Mouse (Mus musculus): ENCODE measurements at regions not wholly inside any gene's neighbourhood (a gene's known extent, or its start where the extent isn't known, plus 50 kb on each side); places are given as distances from the start of the nearest gene placed in this dataset.

DNA sequence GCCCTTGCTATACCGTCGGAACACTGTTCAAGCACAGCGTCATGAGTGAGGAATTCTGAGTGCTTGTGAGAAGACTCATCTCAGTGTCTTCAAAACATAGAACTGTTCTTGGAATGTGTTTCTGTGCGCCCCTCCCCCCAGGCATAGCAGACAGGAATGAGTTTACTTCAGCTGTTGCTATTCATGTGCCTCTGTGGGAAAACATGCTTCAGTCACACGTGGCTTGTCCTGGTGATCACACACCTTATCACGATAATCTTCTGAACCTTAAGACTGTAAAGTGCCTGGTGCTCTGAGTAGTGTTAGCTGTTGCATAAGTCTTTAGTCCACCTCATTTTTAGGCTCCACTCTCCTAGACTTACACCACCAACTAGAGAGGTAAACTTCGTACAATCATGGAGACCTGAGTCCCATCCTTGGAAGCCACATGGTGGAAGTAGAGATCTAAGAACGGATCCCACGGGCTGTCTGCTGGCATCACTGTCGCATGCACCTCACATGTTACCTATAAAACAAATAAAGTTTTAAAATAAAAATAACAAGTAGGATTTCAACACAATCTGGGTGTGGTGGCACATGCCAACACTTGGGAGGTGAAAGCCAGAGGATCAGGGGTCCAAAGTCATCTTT, 1143.8 kb downstream of the 4930447A16Rik start:
- DNase-seq (ENCODE audit: low spot score) = no peak

DNA sequence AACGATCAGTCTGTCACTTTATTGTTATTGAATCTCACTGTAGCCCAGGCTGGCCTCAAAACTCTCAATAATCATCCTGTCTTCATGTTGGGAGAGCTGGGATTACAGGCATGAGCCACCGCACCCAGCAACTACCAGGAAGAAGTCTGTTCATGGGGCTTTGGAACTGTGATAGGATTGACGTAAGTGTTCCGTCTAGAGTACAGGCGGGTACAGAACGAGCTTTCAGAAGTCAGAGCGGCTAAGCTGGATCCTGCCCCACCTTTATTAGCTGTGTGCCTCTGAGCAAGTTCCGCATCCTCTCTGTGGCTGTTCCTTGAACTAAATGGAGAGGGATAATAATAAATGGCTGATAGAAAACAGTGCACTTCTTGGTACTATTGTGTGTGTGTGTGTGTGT, 1144.8 kb downstream of the 4930447A16Rik start:
- no peak for DNase-seq (ENCODE audit: low spot score)

DNA sequence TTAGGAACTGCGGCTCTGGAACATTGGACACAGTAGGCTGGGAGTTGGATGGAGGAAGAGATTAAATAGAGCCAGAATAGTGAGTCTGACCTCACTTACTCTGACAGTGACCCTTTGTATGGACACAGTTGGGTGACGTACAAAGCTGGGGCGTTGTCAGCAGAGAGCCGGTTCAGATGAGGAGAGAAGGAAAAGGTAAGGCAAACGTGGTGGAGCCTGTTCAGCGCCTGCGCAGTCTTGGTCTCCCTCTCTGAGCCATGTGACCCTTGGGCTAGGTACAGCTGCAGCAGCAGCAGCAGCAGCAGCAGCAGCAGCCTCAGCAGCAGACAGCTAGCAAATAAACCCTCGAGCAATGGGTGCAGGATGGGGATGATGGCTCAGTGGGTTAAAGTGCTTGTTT, 1145.4 kb downstream of the 4930447A16Rik start:
- DNase-seq (ENCODE audit: low spot score) = no peak

- DNase-seq (ENCODE audit: low spot score) = no peak
These were observed 1147.3 kb downstream of the 4930447A16Rik start for GRCm38 (mm10) chr15:38572652-38573051.

DNA sequence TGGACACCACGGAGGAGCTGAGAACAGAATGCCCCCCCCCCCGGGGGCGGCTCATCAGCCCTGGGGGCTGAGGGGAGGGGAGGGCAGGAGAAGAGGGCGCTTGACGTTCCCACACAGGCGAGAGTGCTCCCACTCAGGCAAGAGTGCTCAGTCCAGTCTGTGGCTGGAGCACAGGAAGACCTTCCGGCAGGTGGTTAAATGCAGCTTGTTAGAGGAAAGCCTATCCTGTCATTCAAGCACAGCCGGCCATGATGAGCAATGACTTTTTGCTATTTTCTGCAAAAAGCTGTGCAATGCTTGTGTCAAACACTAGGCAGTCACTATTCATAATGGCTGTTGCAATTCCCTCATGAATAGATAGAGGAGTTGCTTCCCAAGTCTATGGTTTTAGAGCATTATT, 1149.1 kb downstream of the 4930447A16Rik start:
- DNase-seq (ENCODE audit: low spot score) = no peak

DNA sequence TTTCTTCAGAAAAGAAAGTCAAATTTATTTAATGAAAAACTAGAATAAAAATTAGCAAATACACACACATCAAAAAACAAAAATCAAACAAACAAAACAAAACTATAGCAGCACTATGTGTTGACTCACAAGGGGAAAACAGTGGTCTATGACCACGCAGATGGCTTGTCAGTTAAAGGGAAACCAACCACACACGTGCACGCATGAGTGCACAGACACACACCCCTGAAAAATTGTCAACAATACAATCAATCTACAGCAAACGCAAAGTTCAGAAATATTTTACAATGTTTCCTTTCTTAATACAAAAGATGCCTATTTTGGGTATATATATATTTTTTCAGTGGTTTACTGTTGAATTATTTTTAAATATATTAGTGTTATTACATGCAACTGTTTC, 1149.9 kb downstream of the 4930447A16Rik start:
- DNase-seq (ENCODE audit: low spot score) = no peak

DNA sequence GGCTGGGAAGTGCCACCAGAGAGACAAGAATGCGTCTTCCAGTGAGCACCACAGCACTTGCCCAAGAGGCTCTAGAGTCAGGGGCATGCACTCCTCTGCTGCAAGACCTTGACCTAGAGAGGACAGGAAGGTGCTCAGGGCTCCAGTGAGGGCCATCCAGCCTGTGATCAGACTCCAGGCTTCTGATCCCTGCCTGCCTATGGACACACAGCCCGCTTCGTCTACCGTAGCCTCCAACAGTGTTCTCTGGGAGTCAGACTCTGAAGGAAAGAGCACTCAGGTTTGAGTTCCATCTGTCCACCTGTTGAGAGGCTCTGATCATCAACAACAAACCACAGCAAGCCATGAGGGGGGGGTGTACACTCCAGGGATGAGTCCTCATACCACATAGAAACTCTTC, 1152.3 kb downstream of the 4930447A16Rik start:
- DNase-seq (ENCODE audit: low spot score) = no peak

GRCm38 (mm10) chr15:38579481-38579880, 1154.1 kb downstream of the 4930447A16Rik start:
- DNase-seq (ENCODE audit: low spot score) = no peak

GRCm38 (mm10) chr15:38583500-38583899, 1158.1 kb downstream of the 4930447A16Rik start:
- DNase-seq (ENCODE audit: low spot score) = no peak

GRCm38 (mm10) chr15:38584425-38584824, 1159.1 kb downstream of the 4930447A16Rik start:
- DNase-seq (ENCODE audit: low spot score) = no peak

DNA sequence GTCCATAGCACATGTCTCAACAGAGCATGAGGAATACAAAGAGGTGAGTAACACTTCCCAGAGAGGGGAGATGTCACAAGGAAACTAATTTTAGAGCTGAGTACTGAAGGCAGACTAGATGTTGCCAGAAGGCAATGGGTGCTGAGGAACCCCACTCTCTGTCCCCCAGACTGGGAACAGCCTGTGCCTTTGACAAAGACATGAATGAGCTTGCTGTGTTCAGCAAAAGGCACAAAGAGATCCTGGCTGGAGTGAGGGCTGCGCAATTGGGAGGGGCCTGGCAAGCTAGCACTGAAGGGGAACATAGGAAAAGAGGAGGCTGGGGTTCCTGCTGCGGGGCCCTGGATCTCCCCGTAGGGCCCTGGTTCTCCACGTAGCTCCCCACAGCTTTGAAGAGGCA, 1160.3 kb downstream of the 4930447A16Rik start:
- peak; percentile 46 for DNase-seq (ENCODE audit: low spot score)

DNA sequence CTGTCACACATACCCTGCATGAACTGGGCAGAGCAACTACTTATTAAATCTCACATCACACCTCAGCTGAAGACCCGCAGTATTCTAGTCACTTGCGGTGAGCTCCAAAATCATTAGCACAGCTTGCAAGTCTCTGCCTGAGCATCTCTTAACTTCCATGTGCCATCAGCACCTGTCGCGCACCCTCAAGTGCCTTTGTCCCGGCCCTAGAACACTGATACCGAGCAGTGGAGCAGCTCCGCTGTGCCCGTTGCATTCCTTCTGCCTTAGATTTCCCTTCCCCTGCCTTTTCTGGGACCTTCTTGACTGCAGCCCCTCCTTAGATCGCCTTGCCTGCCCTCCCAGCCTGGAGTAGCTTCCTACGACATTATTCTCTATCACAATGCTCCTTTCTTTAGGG, 1161.2 kb downstream of the 4930447A16Rik start:
- DNase-seq (ENCODE audit: low spot score) = no peak

DNA sequence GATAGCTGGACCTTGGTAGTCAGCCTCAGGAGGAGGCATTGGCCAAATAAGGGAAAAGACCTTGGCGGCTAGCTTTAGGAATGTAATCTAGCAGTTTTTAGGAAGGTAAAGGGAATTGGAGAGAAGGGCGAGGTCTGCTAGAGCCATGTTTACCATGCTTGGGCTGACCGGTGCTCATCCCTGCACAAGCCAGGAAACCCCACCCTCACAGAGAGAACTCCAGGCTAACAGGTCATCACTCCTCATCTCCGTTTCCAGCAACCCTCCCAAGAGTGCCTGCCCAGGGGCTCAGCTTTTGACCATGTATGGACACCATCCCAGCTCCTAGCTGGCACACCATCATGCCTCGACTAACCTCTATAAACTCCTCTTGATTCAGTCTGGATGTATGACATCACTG, 1162.9 kb downstream of the 4930447A16Rik start:
- DNase-seq (ENCODE audit: low spot score) = no peak

DNA sequence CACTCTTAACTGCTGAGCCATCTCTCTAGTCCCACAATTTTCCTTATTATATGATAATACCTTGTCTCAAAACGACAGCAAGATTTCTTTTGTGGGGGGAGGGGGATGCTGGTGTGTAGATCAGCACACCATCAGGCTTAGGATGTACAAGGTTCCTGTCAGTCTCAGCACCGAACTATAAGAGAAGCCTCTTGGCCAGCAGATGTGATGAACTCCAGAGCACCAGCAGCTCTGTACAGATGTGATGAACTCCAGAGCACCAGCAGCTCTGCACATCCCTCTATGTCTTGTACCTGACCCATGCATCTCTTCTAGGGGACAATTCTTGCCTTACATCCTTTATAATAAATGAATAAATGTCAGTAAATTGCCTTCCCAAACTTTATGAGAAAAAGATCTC, 1163.7 kb downstream of the 4930447A16Rik start:
- DNase-seq (ENCODE audit: low spot score) = no peak

DNA sequence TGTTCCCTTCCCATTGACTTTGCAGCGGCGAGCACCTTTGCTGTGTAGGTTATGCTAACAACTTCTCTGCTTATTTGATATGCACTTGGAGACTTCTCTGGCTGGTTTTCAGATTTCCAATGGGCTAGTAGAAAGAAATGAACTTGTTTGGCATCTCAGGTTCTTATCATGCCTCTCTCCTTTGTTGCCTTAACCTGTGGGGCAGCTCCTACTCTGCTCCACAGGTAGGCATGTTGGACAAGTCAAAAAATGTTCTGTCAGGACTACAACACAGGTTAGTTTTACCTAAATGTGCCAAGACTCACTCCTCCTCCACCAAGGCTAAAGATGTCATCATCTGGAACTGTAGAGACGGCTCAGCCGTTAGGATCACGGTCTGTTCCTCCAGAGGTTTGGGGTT, 1164.3 kb downstream of the 4930447A16Rik start:
- DNase-seq (ENCODE audit: low spot score) = no peak

DNA sequence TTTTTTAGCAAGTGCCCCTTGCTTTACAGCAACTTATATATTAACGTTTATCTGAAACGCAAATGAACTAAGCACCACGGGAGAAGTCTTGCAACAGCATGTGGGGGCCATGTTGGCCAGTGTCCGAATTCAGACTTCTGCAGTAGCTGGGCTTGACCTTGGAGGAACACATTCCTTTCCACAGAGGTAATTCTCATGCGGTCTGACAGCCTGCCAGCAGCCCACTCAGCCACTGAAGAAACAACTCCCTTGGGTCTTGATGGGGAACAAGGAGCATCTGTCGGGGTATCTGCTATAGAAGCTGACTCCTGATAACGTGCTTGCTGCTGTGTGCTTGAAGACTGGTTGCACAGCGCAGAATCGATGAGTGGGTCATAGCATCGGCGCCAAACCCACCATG, 1168.7 kb downstream of the 4930447A16Rik start:
- peak; percentile 75 for DNase-seq (ENCODE audit: low spot score)

GRCm38 (mm10) chr15:38594747-38595146, 1169.4 kb downstream of the 4930447A16Rik start:
- no peak for DNase-seq (ENCODE audit: low spot score)

DNA sequence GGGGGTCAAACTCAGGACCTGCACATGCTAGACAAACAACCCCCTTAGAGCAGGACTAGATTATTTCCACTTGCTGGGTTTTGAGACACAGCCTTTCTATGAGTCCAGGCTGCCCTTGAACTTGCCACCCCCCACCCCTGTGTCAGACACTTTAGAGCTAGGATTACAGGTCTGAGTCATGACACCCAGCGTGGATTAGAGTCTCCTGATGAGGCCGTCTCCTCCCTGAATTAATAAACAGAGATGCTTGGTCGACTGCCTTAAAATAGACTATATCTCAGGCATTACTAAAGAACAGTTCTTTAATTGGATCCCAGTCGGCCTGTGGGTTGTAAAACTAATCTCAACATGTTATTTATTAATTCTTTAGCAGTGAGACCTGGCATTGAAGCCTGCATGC, 1170.5 kb downstream of the 4930447A16Rik start:
- DNase-seq (ENCODE audit: low spot score) = no peak

- DNase-seq (ENCODE audit: low spot score) = no peak
These were observed 1172.1 kb downstream of the 4930447A16Rik start for GRCm38 (mm10) chr15:38597458-38597857.

- no peak for DNase-seq (ENCODE audit: low spot score)
These were observed 1176.1 kb downstream of the 4930447A16Rik start for GRCm38 (mm10) chr15:38601436-38601835.

GRCm38 (mm10) chr15:38602187-38602870, 1177.0 kb downstream of the 4930447A16Rik start:
- DNase-seq (ENCODE audit: low spot score) = no peak

GRCm38 (mm10) chr15:38603918-38604317, 1178.6 kb downstream of the 4930447A16Rik start:
- DNase-seq (ENCODE audit: low spot score) = no peak

DNA sequence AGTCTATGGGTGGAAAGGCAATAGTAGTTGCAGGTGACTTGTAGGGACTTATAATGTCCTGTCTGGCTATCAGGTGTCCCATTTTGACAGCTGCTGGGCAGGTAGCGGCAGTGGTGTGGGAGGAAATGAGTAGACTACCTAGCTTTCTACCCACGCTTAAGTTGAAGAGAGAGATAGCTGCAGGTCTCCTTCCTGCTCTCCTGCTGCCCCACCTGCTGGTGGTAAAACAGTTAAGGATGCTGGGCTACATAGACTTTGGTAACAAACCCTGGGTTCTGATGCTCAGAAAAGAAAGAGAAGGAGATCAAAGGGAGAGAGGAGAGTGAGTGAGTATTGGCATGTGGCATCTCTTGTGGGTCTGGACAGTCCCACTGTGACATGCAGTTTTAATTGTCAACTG, 1182.0 kb downstream of the 4930447A16Rik start:
- DNase-seq (ENCODE audit: low spot score) = no peak

Data from testis, postnatal 10 days (tissue).